Comparison of ENCODE assay signal across 13 mouse cellular contexts in the genomic region with DNA sequence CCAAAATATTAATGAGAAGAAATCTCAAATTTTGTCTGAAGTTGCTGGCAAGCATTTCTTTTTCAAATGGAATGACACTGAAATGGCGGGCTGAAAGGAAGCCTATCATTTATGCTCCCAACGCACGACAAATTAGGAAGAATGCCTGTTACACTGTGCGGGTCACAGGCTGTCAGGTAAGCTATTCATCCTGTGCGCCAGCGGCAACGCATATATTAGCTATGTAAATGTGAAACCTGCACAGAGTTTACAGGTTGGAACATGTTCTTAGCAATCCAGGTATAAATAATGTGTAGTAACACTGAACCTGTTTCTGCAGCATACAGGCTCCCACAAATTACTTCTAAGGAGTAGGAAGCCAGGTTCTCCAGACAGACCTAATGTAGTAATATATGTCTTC.
"Had no signal": no experiment of that assay in that cellular context is flagged by ENCODE, and none has a peak within 500 bp of the region (broad histone marks: within the 10 kb centered on the region; RNA-seq: fewer than 3 reads in every experiment).

No protein-coding gene starts in this region.

- DNase-seq: kidney, adult 11 months; kidney, postnatal 25 days; layer of hippocampus, adult 9-11 months; layer of hippocampus, postnatal 36 days; lung, adult 18-20 months; lung, postnatal 36 days; right cerebral cortex, postnatal 4 days; spleen, adult 18-20 months; thymus, adult 2 months; thymus, postnatal 25 days had no signal

- H3K9ac ChIP-seq: limb, embryonic 13.5 days; liver, embryonic 14.5 days; neural tube, embryonic 12.5 days had no signal

- H3K27ac ChIP-seq: limb, embryonic 13.5 days; liver, embryonic 14.5 days; neural tube, embryonic 12.5 days had no signal

- H3K9me3 ChIP-seq: limb, embryonic 13.5 days; neural tube, embryonic 12.5 days had no signal

- H3K27me3 ChIP-seq: neural tube, embryonic 12.5 days had no signal

- H3K36me3 ChIP-seq: limb, embryonic 13.5 days; neural tube, embryonic 12.5 days had no signal

- H3K4me3 ChIP-seq: limb, embryonic 13.5 days; neural tube, embryonic 12.5 days had no signal

- H3K4me2 ChIP-seq: limb, embryonic 13.5 days; neural tube, embryonic 12.5 days had no signal

- H3K4me1 ChIP-seq: limb, embryonic 13.5 days; neural tube, embryonic 12.5 days had no signal
